Mouse (Mus musculus) thymus, adult 2 months (tissue): ENCODE measurements around the gene Atp6v0d1.

Experiments
- CTCF ChIP-seq: fragments of 200-500 bp; IDR thresholded peaks from 2 replicates; pipeline ENCODE4 v1.5.1; 2012; ENCODE audit warnings: mild to moderate bottlenecking, control low read depth, low read length, moderate library complexity, borderline replicate concordance; ENCODE audit not compliant: control insufficient read depth, poor library complexity, insufficient read depth; ENCODE audit errors: extremely low read depth
- POLR2A ChIP-seq: fragments of 200-500 bp; IDR thresholded peaks from 2 replicates; pipeline ENCODE4 v1.6.1; 2012; ENCODE audit warnings: mild to moderate bottlenecking, low read length, control low read depth, moderate library complexity; ENCODE audit not compliant: control insufficient read depth, poor library complexity, insufficient read depth; ENCODE audit errors: extremely low read depth

DNA sequence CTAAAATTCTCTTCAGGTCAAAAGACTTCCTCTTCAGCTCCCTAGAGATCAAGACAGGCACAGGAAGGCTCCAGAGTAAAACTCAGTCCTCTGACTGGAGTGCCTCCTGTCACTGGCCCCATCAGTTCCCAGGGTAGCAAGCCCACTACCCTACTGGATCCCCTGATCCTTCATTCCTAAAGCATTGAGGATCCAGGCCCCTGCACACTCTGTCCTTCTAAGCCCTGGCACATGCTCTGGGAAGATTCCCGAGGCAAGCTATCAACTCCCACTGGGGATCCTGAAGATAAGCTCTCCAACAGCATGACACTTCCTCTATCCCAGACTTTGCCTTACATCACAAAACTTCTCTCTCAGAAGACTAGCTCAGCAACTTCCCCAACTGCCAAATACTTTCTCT is 22.1 kb downstream of the Atp6v0d1 start:
- TF ChIP-seq CTCF: no peak
- TF ChIP-seq POLR2A: no peak
